Mouse (Mus musculus) telencephalon, adult 2 months (tissue): ENCODE results near the gene Cers5.

Source experiments
- DNase-seq: peaks from one replicate; pipeline ENCODE4 v3.0.0-alpha.2; 2011; ENCODE audit warnings: low read depth, low spot score

Cers5 gene

GRCm38 (mm10) chr15:99725341-99726155 is 47.1 kb downstream of the Cers5 start, which contains the start of gene Cox14:
TSS of gene Cox14 (plus strand) at chr15:99725618.
- DNase-seq = peak; percentile 100

- no peak for DNase-seq
Observed at GRCm38 (mm10) chr15:99724292-99725021, 48.2 kb downstream of the Cers5 start.

GRCm38 (mm10) chr15:99723515-99724291 is 49.0 kb downstream of the Cers5 start:
- no peak for DNase-seq

GRCm38 (mm10) chr15:99723120-99723514 is 49.6 kb downstream of the Cers5 start:
- DNase-seq = no peak

- DNase-seq = no peak
Observed at GRCm38 (mm10) chr15:99721921-99722743, 50.6 kb downstream of the Cers5 start.

- no peak for DNase-seq
Observed at GRCm38 (mm10) chr15:99719865-99720264, 52.8 kb downstream of the Cers5 start.

GRCm38 (mm10) chr15:99718461-99719021 is 54.1 kb downstream of the Cers5 start:
- DNase-seq = no peak

GRCm38 (mm10) chr15:99717386-99718334 is 55.0 kb downstream of the Cers5 start, which contains the start of gene Gpd1:
TSS of gene Gpd1 (plus strand) at chr15:99717515.
- DNase-seq = no peak

- DNase-seq = no peak
Observed at GRCm38 (mm10) chr15:99716814-99717213, 55.9 kb downstream of the Cers5 start.

- DNase-seq = no peak
Observed at GRCm38 (mm10) chr15:99715982-99716746, 56.5 kb downstream of the Cers5 start.

GRCm38 (mm10) chr15:99715361-99715865 is 57.3 kb downstream of the Cers5 start:
- no peak for DNase-seq

- DNase-seq = no peak
Observed at GRCm38 (mm10) chr15:99714858-99715257, 57.8 kb downstream of the Cers5 start.

GRCm38 (mm10) chr15:99714206-99714605 is 58.5 kb downstream of the Cers5 start:
- DNase-seq = no peak

GRCm38 (mm10) chr15:99713569-99713968 is 59.1 kb downstream of the Cers5 start:
- DNase-seq = no peak

- DNase-seq = no peak
Observed at GRCm38 (mm10) chr15:99712666-99713559, 59.8 kb downstream of the Cers5 start.

GRCm38 (mm10) chr15:99711491-99711890 is 61.2 kb downstream of the Cers5 start:
- no peak for DNase-seq
